Comparison of ENCODE assay signal across 13 mouse cellular contexts in the genomic region with DNA sequence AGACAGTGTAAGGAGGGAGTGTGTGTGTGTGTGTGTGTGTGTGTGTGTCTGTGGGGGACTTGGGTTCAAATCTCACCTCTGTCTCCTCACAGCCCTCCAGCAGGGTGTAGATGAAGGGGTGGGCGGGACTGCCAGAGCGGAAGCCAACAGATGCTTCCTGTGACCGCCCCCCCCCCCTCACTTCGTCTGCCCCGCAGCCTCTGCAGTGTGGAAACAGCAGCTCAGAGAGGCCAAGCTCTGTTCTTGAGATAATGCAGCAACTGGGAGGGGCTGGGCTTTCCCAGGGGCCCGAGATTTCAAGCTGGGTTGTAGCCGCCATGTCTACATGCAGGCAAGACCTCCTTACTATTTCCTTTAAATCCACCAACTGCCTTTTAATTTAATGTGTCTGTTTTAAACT. TPM values are rescaled to one million over a fixed set of nuclear protein-coding genes. Genes with fewer than 3 reads are reported as not detected.
DNase-seq lines count a peak whose midpoint lies in the region; ATAC-seq and TF ChIP-seq lines count a peak whose summit lies in the region.
"Had no signal": no experiment of that assay in that cellular context is flagged by ENCODE, and none has a peak within 500 bp of the region (broad histone marks: within the 10 kb centered on the region; RNA-seq: fewer than 3 reads in every experiment).

No protein-coding gene starts in this region.

- no peaks in the 10 kb centered on the region for H3K27me3 ChIP-seq in E14TG2a.4 (ENCODE audit: insufficient read depth, low read length)
- H3K27me3 ChIP-seq: embryonic facial prominence, embryonic 12.5 days had no signal

- peak overlapping the region; percentile 52 for H3K4me3 ChIP-seq in E14TG2a.4 (replicated peaks; ENCODE audit: low read length)
- H3K4me3 ChIP-seq: embryonic facial prominence, embryonic 12.5 days; heart, embryonic 15.5 days; myocyte had no signal

- TF ChIP-seq CTCF in E14TG2a.4 (conservative IDR thresholded peaks at IDR 0.05; ENCODE audit: low read length), result no peak

- H3K9me3 ChIP-seq in E14TG2a.4 (ENCODE audit: low read length), result no peaks in the 10 kb centered on the region
- H3K9me3 ChIP-seq: embryonic facial prominence, embryonic 12.5 days; heart, embryonic 15.5 days had no signal

- DNase-seq in CD4-positive helper T cell, adult 2 months (ENCODE audit: low read depth, low spot score), result peak; percentile 90
- no peak for DNase-seq in layer of hippocampus, postnatal 10 days (ENCODE audit: low spot score in 2 of 2)
- DNase-seq in adrenal gland, adult 18-20 months (ENCODE audit: low spot score in 2 of 2), result no peak
- DNase-seq in lung, postnatal 36 days, result no peak
- DNase-seq: left cerebral cortex, postnatal 4 days; lung, postnatal 14 days; retina, postnatal 1 day had no signal

- no peaks in the 10 kb centered on the region for H3K36me3 ChIP-seq in E14TG2a.4 (ENCODE audit: insufficient read depth, low read length)
- H3K36me3 ChIP-seq: embryonic facial prominence, embryonic 12.5 days; heart, embryonic 15.5 days had no signal

- ATAC-seq in hematopoietic stem cell, adult 5-6 weeks (replicated peaks in 1 of 2; ENCODE audit: insufficient read depth in 1 of 2, low FRiP score in 2 of 2, low TSS enrichment in 1 of 2, low read depth in 1 of 2, poor library complexity in 2 of 2, severe bottlenecking in 2 of 2), result peak; percentile 8 to 14; a peak in 3 of 4 replicates
- ATAC-seq in neutrophil, adult 5-6 weeks (ENCODE audit: extremely low read depth, insufficient number of reproducible peaks, low FRiP score, poor library complexity, severe bottlenecking), result peak; percentile 21; the same call in 1 of the 2 replicates

- H3K4me1 ChIP-seq in E14TG2a.4 (replicated peaks; ENCODE audit: low read depth, low read length), result peaks cover 89% of the 10 kb centered on the region

RNA-seq across cellular contexts. Expression of a gene that starts 2.3 kb away (rescaled TPM):
- total RNA-seq in hematopoietic stem cell, adult 5-6 weeks (2017), result 169 and 212 TPM in 2 replicates
- total RNA-seq in neutrophil, adult 5-6 weeks (2017), result 338 and 404 TPM in 2 replicates
- 10 to 100 TPM; 27.5 to 28.1 TPM for total RNA-seq in layer of hippocampus, postnatal 10 days (2021)
- 10 to 100 TPM; 25.1 to 54.6 TPM for total RNA-seq in adrenal gland, adult 18-20 months (2021)

RNA-seq across cellular contexts. Expression of a gene that starts 33.5 kb away (rescaled TPM):
- total RNA-seq in hematopoietic stem cell, adult 5-6 weeks (2017), result not detected in 2 replicates
- total RNA-seq in neutrophil, adult 5-6 weeks (2017), result not detected in 2 replicates
- under 1 TPM; 0.64 to 0.91 TPM for total RNA-seq in layer of hippocampus, postnatal 10 days (2021)
- not detected for total RNA-seq in adrenal gland, adult 18-20 months (2021)
